Mouse (Mus musculus) intestine, postnatal 0 days (tissue): ENCODE results near the gene Npr1. TPM values are rescaled to one million over a fixed set of nuclear protein-coding genes. Genes with fewer than 3 reads are reported as not detected.
A peak's percentile ranks its signal among the peaks of the same experiment; 100 is the strongest.

Source experiments
- ATAC-seq: fragments of 200-750 bp; cut with Nextera tagmentation; 2 replicates; pipeline ENCODE4 v1.8.0; 2017; ENCODE audit warnings: mild to moderate bottlenecking, moderate TSS enrichment, moderate library complexity
- H3K27ac ChIP-seq: fragments of 300-500 bp; sonication (generic); 2 replicates; pipeline ENCODE4 v1.5.1; 2014; ENCODE audit warnings: mild to moderate bottlenecking, low read depth, low read length, moderate library complexity
- H3K27me3 ChIP-seq: fragments of 300-500 bp; sonication (generic); replicated peaks from 2 replicates; pipeline ENCODE4 v1.6.1; 2014; ENCODE audit warnings: low read length, mixed read lengths; ENCODE audit not compliant: control insufficient read depth, insufficient read depth
- H3K36me3 ChIP-seq: fragments of 300-500 bp; sonication (generic); 2 replicates; pipeline ENCODE4 v1.6.1; 2014; ENCODE audit warnings: mild to moderate bottlenecking, moderate library complexity; ENCODE audit not compliant: control insufficient read depth, insufficient read depth
- H3K4me1 ChIP-seq: fragments of 300-500 bp; sonication (generic); replicated peaks from 2 replicates; pipeline ENCODE4 v1.6.1; 2014; ENCODE audit warnings: antibody characterized with exemption, low read length, mixed read lengths; ENCODE audit not compliant: control insufficient read depth, insufficient read depth
- H3K4me2 ChIP-seq: fragments of 300-500 bp; sonication (generic); replicated peaks from 2 replicates; pipeline ENCODE4 v1.6.1; 2014; ENCODE audit warnings: low read depth, mild to moderate bottlenecking, moderate library complexity
- H3K4me3 ChIP-seq: fragments of 300-500 bp; sonication (generic); 2 replicates; pipeline ENCODE4 v1.5.1; 2014; ENCODE audit warnings: low read depth, low read length
- H3K9ac ChIP-seq: fragments of 300-500 bp; sonication (generic); 2 replicates; pipeline ENCODE4 v1.6.1; 2014; ENCODE audit warnings: mild to moderate bottlenecking, low read depth, low read length
- H3K9me3 ChIP-seq: fragments of 300-500 bp; sonication (generic); 2 replicates; pipeline ENCODE4 v1.6.1; 2016; ENCODE audit warnings: mixed run types; ENCODE audit not compliant: control insufficient read depth
- CTCF ChIP-seq: sonication (generic); IDR thresholded peaks from 2 replicates; pipeline ENCODE4 v1.5.1; 2016; ENCODE audit warnings: low read depth, mild to moderate bottlenecking, control low read depth, antibody characterized with exemption, moderate library complexity
- WGBS: fragments of 180-500 bp; shearing (Covaris S2); extraction: QIAGEN DNeasy Blood & Tissue Kit; methylation state at CpG from one replicate; pipeline ENCODE4 v1.1.7; 2014; 5-methylcytosine and 5-hydroxymethylcytosine counted together
- polyA plus RNA-seq: library from polyadenylated mRNA; unstranded; fragments of >200 nt; fragmentation: Nextera tagmentation; extraction: Ambion mirVana; gene quantifications from 2 replicates; pipeline ENCODE4 v1.2.1, GENCODE M21; 2015

Gene Npr1
- polyA plus RNA-seq, 1 experiment from 2014 or later: 3.4 TPM

DNA sequence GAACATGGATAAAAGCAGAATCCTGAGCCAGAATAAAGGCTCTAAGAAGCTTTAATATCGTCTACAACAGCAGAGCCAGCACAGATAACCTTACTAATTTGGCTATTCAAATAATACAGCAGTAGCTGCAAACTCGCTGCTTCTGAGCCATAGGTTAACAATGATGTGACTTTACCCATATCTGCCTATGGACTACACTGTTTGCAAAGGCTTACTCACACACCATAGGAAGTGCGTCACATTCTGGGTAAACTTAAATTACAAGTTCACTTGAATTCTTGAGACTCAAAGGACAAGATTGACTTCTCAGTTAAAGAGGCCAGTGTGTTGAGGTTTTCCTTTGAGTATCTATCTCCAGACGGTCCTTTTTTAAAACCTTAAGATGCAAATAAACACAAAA is 37.8 kb upstream of the Npr1 start:
- peaks cover 70% of the 10 kb centered on the region for H3K36me3 ChIP-seq
- H3K4me2 ChIP-seq: no peak overlapping the region
- H3K9ac ChIP-seq: no peak overlapping the region
- ATAC-seq: no peak
- no peaks in the 10 kb centered on the region for H3K9me3 ChIP-seq
- no peaks in the 10 kb centered on the region for H3K27me3 ChIP-seq
- no peak for TF ChIP-seq CTCF
- H3K4me1 ChIP-seq: peaks cover 5% of the 10 kb centered on the region; the same call in 1 of the 2 replicates
- no peak overlapping the region for H3K4me3 ChIP-seq
- 53% methylated on average over 4 of the region's 4 CpGs for WGBS
- no peak overlapping the region for H3K27ac ChIP-seq

DNA sequence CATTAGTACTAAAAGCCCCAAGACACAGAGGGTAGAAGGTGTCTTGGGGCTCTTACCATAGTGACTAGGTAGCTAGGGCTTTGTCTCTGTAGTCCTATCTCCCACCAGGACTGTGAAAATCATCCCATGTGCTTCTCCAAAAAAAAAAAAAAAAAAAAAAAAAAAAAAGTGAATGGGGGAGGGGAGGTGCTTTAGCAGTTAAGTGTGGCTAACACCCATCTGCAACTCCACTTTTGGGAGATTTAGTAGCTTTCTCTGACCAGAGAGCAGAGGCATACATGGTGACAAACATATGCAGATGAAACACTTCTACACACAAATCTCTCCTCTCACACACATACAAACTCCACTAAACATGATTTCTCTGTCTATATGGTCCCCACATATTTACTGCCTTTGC is 31.9 kb upstream of the Npr1 start:
- ATAC-seq: no peak
- Histone ChIP-seq H3K9ac (no peak overlapping the region), H3K27ac (no peak overlapping the region), H3K27me3 (no peaks in the 10 kb centered on the region), H3K4me1 (no peaks in the 10 kb centered on the region), H3K4me2 (no peak overlapping the region), H3K4me3 (no peak overlapping the region), H3K9me3 (no peaks in the 10 kb centered on the region), H3K36me3 (peaks cover 61% of the 10 kb centered on the region)
- TF ChIP-seq CTCF: no peak

DNA sequence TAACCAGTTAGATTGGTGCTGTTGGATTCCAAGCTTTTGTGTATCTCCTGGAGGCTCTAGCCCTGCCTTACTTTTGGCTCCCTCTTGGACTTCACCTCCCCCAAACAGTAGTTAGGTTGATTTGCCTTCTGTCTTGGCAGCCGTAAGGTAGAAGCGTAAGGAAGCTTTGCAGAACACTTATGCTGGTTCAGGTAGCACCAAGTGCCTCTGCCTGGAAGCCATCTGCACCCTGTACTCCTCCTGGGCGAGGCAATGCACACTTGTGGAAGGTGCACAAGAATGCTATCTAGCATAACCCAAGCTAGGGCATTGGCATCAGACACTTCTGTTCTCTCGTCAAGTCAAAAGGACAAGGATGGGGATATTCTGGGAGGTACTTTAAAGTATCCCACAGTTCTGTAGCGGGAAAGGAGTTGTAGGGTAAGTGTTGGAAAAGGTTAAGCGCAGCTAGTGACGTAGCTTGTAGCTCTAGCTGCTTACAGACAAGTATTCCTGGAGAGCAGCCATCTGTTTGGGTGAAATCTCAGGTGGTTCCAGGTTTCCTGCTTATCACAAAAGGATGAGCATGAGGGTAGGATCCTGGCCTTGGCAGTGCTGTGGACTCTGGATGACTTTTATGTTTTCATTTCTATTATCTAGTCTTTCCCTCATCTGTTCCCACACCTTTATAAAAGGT is 30.3 kb upstream of the Npr1 start:
- ATAC-seq: no peak
- H3K9me3 ChIP-seq: no peaks in the 10 kb centered on the region
- H3K36me3 ChIP-seq: peaks cover 45% of the 10 kb centered on the region
- 90% methylated on average over 7 of the region's 7 CpGs for WGBS
- H3K27me3 ChIP-seq: no peaks in the 10 kb centered on the region
- no peak overlapping the region for H3K4me3 ChIP-seq
- H3K4me2 ChIP-seq: no peak overlapping the region
- H3K27ac ChIP-seq: no peak overlapping the region
- H3K4me1 ChIP-seq: no peaks in the 10 kb centered on the region
- TF ChIP-seq CTCF: no peak
- no peak overlapping the region for H3K9ac ChIP-seq

DNA sequence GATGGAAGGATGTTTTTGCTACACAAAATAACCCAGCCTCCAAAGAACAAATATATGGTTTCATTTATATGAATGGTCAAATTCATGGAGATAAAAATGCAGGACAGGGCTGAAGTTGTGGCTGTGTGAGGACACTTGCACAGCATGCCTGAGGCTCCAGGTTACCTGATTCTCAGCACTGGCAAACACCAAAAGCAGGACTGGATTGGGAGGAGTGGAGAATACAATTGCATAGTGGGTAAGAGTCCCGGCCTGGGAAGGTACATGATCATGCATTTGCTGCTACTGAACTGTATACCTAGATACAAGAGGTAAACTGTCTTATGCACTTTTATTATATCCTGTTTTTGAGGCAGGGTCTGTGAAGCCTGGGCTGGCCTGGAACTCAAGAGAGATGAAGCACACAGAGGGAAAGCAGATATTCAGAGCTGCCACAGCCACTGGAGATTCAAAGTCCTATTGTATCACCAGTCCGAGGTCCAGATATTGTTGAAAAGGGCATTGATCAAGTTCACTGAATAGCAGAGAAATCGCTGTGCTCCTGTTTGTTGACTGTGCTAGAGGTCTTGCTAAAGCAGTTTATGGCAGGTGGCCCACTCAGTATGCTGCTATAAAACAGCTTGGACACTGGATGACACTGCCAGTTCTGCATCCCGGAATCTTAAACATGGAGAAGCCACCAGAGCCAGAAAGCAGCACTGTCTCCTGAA is 28.3 kb upstream of the Npr1 start:
- Histone ChIP-seq H3K27me3 (no peaks in the 10 kb centered on the region), H3K4me3 (no peak overlapping the region), H3K9me3 (no peaks in the 10 kb centered on the region), H3K9ac (no peak overlapping the region), H3K36me3 (peaks cover 28% of the 10 kb centered on the region), H3K4me1 (no peaks in the 10 kb centered on the region), H3K4me2 (no peak overlapping the region), H3K27ac (no peak overlapping the region; the same call in 1 of the 2 replicates)
- ATAC-seq: no peak
- TF ChIP-seq CTCF: no peak
- 28% methylated on average over 4 of the region's 4 CpGs for WGBS

DNA sequence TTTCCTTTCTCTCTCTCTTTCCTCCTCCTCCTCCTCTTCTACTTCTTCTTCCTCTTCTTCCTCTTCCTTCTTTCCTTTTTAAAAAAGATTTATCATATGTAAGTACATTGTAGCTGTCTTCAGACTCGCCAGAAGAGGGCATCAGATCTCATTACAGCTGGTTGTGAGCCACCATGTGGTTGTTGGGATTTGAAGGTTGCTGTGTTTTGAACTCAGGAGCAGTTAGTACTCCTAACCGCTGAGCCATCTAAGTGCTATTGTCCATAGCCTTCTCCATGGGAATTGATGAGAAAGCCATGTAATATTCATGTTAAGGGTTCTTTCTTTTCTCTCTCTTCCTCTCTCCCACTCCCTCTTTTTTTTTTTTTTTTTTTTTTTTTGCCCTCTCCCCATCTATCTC is 25.7 kb upstream of the Npr1 start:
- peak overlapping the region; percentile 71; the same call in 1 of the 2 replicates for H3K4me2 ChIP-seq
- TF ChIP-seq CTCF: peak; percentile 59
- ATAC-seq: peak; percentile 34
- H3K36me3 ChIP-seq: peaks cover 31% of the 10 kb centered on the region
- no peaks in the 10 kb centered on the region for H3K4me1 ChIP-seq
- H3K9me3 ChIP-seq: no peaks in the 10 kb centered on the region
- no peak overlapping the region for H3K9ac ChIP-seq
- no peak overlapping the region for H3K4me3 ChIP-seq
- WGBS: 41% methylated on average over 2 of the region's 2 CpGs
- H3K27me3 ChIP-seq: no peaks in the 10 kb centered on the region
- no peak overlapping the region for H3K27ac ChIP-seq

DNA sequence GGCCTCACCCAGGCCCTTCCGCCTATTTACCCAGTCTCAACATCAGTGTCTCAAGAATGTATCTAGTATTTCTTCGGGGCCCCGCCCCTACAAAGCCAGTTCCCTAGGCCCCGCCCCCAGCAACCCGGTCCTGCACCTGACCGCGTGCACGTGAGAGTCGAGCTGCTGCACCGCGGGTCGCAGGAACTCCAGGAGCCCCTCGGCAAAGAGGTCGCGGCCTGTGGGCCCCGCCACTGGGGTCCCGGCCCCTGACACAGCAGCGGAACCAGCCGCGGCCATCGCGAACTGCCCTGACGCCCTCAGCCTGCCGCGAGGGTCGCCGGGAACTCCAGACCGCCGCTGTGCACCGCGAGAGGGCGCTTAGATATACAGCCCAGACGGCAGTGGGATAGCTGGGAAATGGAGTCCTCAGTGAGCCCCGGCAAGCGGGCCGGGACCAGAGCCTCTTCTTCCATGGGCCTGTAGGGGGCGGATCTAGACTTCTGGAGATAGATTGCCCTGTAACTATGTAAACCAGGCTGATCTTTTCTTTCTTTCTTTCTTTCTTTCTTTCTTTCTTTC is 25.1 kb upstream of the Npr1 start, which contains the start of gene Snapin:
Gene Snapin (minus strand): TSS at position 338 of the 561 bp plus-strand sequence.
- no peaks in the 10 kb centered on the region for H3K27me3 ChIP-seq
- under 1% methylated on average over 37 of the region's 37 CpGs for WGBS
- no peaks in the 10 kb centered on the region for H3K9me3 ChIP-seq
- no peaks in the 10 kb centered on the region for H3K4me1 ChIP-seq
- H3K4me2 ChIP-seq: peak within 1 kb of the TSS; percentile 71
- peak within 1 kb of the TSS; percentile 67 for H3K4me3 ChIP-seq
- peak; percentile 97 for ATAC-seq
- H3K9ac ChIP-seq: peak within 1 kb of the TSS; percentile 72
- peak within 1 kb of the TSS; percentile 68; the same call in 1 of the 2 replicates for H3K27ac ChIP-seq
- TF ChIP-seq CTCF: peak; percentile 93
- peaks cover 30% of the 10 kb centered on the region for H3K36me3 ChIP-seq
